Mouse (Mus musculus): Measurements from ENCODE around the gene Foxn3.

- TF ChIP-seq CTCF (IDR thresholded peaks at IDR 0.05; ENCODE audit: borderline replicate concordance, extremely low read depth, insufficient read depth, insufficient read length) (no peak), POLR2A (IDR thresholded peaks at IDR 0.05; ENCODE audit: borderline replicate concordance, extremely low read depth, insufficient read depth, insufficient read length, poor library complexity, severe bottlenecking) (no peak)
Measured at GRCm38 (mm10) chr12:99378284-99378683, 185.1 kb downstream of the Foxn3 start.
